Mouse (Mus musculus): ENCODE measurements around the gene Olfr1020. TPM values are rescaled to one million over a fixed set of nuclear protein-coding genes. Genes with fewer than 3 reads are reported as not detected.

Olfr1020 gene
- total RNA-seq (2015; ENCODE audit: low replicate concordance) (not detected in 2 replicates), total RNA-seq (2017; ENCODE audit: low replicate concordance) (not detected in 2 replicates)

DNA sequence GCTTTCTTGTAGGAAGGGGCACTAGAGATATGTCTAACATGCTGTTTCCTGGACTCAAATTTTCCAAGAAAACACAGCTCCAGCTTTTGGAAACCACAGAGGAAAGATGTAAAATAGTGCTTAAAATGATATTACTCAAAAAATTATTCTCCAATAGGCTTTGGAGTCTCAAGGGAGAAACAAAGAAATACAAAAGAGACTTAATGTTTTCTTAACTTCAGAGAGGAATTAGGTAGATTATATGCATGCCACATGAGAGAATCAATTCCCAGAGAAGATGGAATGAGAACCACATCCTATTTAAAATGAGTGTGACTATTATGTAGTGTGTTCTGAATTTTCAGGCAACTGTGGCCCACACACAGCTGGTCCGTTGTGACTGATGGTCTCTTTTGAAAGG is at the start of gene Olfr1020:
Gene Olfr1020 (plus strand): TSS at position 301 of the 400 bp plus-strand sequence.
- no peak for ATAC-seq (replicated peaks; ENCODE audit: low FRiP score, poor library complexity, severe bottlenecking)

DNA sequence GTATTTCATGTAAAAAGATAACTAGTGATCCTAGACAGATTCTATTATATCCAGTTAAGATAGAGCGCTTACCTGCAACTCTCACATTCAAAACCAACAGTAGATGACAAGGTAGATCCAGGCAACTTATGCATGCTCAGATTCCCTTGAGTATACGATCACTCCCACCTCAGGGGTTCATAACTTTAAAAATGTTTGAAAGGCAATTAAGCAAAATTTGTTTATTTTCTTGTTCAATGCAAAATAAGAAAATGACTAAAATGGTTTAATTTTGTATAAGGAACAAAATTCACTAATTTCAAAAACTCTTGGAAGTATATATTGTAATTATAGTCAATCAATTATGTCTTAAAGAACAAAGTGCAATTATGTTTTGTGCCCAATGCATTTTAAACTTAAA is 44.4 kb upstream of the Olfr1020 start, which contains the start of gene Olfr1016:
Gene Olfr1016 (minus strand): TSS at position 101 of the 400 bp plus-strand sequence.
- ATAC-seq (replicated peaks; ENCODE audit: low FRiP score, poor library complexity, severe bottlenecking), result no peak

DNA sequence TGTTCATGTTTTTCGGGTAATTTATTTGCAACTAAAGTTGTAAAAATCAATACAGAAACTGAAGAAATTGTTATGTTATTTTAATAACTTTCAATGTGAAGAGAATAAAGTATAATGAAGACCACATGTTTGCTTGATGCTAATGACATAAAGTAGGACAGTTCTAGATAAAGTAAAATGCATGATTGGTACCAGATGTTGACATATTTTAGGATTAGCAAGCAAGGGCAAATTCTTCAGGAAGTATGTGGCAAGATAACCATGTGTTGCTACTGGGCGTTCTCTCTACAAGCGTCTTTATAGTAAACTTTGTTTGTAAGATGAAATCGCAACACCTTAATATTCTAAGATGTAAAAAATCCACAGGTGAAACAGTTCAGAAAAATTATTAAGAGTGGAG is 42.3 kb upstream of the Olfr1020 start:
- no peak for ATAC-seq (replicated peaks; ENCODE audit: low FRiP score, poor library complexity, severe bottlenecking)

DNA sequence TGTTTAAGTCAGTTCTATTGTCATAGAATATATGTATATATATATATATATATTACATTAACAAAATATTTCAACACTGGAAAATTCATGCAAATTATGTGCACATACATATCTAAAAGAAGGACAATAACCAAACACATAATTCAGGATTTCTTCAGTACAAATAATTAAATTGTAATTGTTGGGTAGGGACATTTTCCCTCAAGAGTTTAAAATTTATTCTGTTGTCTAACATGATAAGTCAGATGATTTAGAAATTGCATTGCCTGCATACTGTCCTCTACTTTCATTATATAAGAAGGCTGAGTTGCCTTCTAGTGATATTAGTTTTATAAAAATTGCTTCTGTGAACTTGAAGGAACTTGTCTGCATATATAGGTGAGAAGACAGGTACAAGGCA is 28.7 kb upstream of the Olfr1020 start, which contains the start of gene Olfr1018:
Gene Olfr1018 (plus strand): TSS at position 301 of the 400 bp plus-strand sequence.
- no peak for ATAC-seq (replicated peaks; ENCODE audit: low FRiP score, poor library complexity, severe bottlenecking)

DNA sequence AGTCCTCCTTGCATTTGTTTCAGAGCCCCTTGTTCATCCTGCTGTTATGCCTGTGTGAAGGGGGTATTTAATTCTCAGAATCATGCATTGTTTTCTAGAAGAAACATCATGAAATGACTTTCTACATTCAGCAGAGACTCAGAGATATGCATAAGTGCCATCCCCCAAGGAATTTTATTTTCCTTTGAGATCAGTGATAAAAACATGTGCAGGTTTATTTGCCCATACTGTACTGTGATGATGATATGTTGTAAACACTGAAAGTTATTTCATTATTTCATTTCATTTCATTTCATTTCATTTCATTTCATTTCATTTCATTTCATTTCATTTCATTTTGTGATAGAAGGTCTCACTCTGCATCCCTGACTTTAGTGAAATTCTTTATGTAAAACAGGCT is 1.4 kb upstream of the Olfr1020 start, which contains the start of gene Olfr1019:
Gene Olfr1019 (minus strand): TSS at position 101 of the 400 bp plus-strand sequence.
- no peak for ATAC-seq (replicated peaks; ENCODE audit: low FRiP score, poor library complexity, severe bottlenecking)

DNA sequence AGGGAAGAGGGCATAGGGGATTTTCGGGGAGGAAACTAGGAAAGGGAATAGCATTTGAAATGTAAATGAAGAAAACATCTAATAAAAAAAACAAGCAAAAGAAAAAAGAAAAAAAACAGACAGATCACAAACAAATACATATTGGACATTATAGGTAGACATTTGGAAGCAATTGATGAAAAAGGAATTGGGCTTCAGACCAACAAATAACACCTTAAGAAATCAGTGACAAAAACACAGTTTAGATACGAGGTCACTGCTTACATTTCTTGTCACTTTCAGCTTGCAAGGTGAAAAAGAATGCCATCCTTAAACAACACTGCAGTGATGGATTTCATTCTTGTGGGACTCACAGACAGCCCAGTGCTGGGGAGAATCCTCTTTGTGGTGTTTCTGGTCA is 21.5 kb downstream of the Olfr1020 start, which contains the start of gene Olfr1022:
Gene Olfr1022 (plus strand): TSS at position 301 of the 400 bp plus-strand sequence.
- ATAC-seq (replicated peaks; ENCODE audit: low FRiP score, poor library complexity, severe bottlenecking), result no peak

DNA sequence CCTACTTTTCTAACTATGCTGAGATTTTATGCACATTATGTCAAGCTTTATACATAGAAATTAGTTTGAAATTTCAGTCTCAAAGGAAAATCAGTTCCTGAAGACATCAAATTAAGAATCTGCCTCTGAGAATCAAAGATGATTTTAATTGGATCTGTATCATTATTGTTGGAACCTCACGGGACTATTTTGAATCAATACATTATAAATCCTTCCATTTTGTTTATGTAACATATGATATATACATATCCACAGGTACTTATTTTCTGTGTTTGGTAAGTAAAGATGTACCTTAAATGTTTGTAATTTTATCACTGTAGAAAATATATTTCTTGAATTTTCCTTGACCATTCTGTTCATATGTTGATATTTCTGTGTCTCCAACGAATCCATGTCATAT is 38.5 kb downstream of the Olfr1020 start, which contains the start of gene Olfr1023:
Gene Olfr1023 (plus strand): TSS at position 301 of the 400 bp plus-strand sequence.
- no peak for ATAC-seq (replicated peaks; ENCODE audit: low FRiP score, poor library complexity, severe bottlenecking)

Other genes starting within 250 kb of the Olfr1020 start
- not detected in 2 replicates for gene Olfr1000, start 235.1 kb upstream of the Olfr1020 start, total RNA-seq (2015; ENCODE audit: low replicate concordance)
- gene Olfr1000, start 235.1 kb upstream of the Olfr1020 start, total RNA-seq (2017; ENCODE audit: low replicate concordance), result not detected in 2 replicates
- gene Olfr1002, start 196.3 kb upstream of the Olfr1020 start, total RNA-seq (2015; ENCODE audit: low replicate concordance), result not detected in 2 replicates
- gene Olfr1002, start 196.3 kb upstream of the Olfr1020 start, total RNA-seq (2017; ENCODE audit: low replicate concordance), result not detected in 2 replicates
- not detected in 2 replicates for gene Olfr154, start 182.6 kb upstream of the Olfr1020 start, total RNA-seq (2015; ENCODE audit: low replicate concordance)
- not detected in 2 replicates for gene Olfr154, start 182.6 kb upstream of the Olfr1020 start, total RNA-seq (2017; ENCODE audit: low replicate concordance)
- gene Olfr1006, start 168.3 kb upstream of the Olfr1020 start, total RNA-seq (2015; ENCODE audit: low replicate concordance), result not detected in 2 replicates
- not detected in 2 replicates for gene Olfr1006, start 168.3 kb upstream of the Olfr1020 start, total RNA-seq (2017; ENCODE audit: low replicate concordance)
- not detected in 2 replicates for gene Olfr1008, start 157.6 kb upstream of the Olfr1020 start, total RNA-seq (2015; ENCODE audit: low replicate concordance)
- gene Olfr1008, start 157.6 kb upstream of the Olfr1020 start, total RNA-seq (2017; ENCODE audit: low replicate concordance), result not detected in 2 replicates
- not detected in 2 replicates for gene Olfr1009, start 131.6 kb upstream of the Olfr1020 start, total RNA-seq (2015; ENCODE audit: low replicate concordance)
- not detected in 2 replicates for gene Olfr1009, start 131.6 kb upstream of the Olfr1020 start, total RNA-seq (2017; ENCODE audit: low replicate concordance)
- gene Olfr1012, start 84.3 kb upstream of the Olfr1020 start, total RNA-seq (2015; ENCODE audit: low replicate concordance), result not detected in 2 replicates
- not detected in 2 replicates for gene Olfr1012, start 84.3 kb upstream of the Olfr1020 start, total RNA-seq (2017; ENCODE audit: low replicate concordance)
- gene Olfr1013, start 79.9 kb upstream of the Olfr1020 start, total RNA-seq (2015; ENCODE audit: low replicate concordance), result not detected in 2 replicates
- not detected in 2 replicates for gene Olfr1013, start 79.9 kb upstream of the Olfr1020 start, total RNA-seq (2017; ENCODE audit: low replicate concordance)
- not detected in 2 replicates for gene Olfr1014, start 74.3 kb upstream of the Olfr1020 start, total RNA-seq (2015; ENCODE audit: low replicate concordance)
- not detected in 2 replicates for gene Olfr1014, start 74.3 kb upstream of the Olfr1020 start, total RNA-seq (2017; ENCODE audit: low replicate concordance)
- gene Olfr1015, start 65.0 kb upstream of the Olfr1020 start, total RNA-seq (2015; ENCODE audit: low replicate concordance), result not detected in 2 replicates
- not detected in 2 replicates for gene Olfr1015, start 65.0 kb upstream of the Olfr1020 start, total RNA-seq (2017; ENCODE audit: low replicate concordance)
- gene Olfr1016, start 44.5 kb upstream of the Olfr1020 start, total RNA-seq (2015; ENCODE audit: low replicate concordance), result not detected in 2 replicates
- not detected in 2 replicates for gene Olfr1016, start 44.5 kb upstream of the Olfr1020 start, total RNA-seq (2017; ENCODE audit: low replicate concordance)
- not detected in 2 replicates for gene Olfr1018, start 28.6 kb upstream of the Olfr1020 start, total RNA-seq (2015; ENCODE audit: low replicate concordance)
- gene Olfr1018, start 28.6 kb upstream of the Olfr1020 start, total RNA-seq (2017; ENCODE audit: low replicate concordance), result 0.39 TPM in 1 of 2 replicates, not detected in the other
- gene Olfr1019, start 1.5 kb upstream of the Olfr1020 start, total RNA-seq (2015; ENCODE audit: low replicate concordance), result not detected in 2 replicates
- not detected in 2 replicates for gene Olfr1019, start 1.5 kb upstream of the Olfr1020 start, total RNA-seq (2017; ENCODE audit: low replicate concordance)
- gene Olfr1022, start 21.6 kb downstream of the Olfr1020 start, total RNA-seq (2015; ENCODE audit: low replicate concordance), result not detected in 2 replicates
- gene Olfr1022, start 21.6 kb downstream of the Olfr1020 start, total RNA-seq (2017; ENCODE audit: low replicate concordance), result not detected in 2 replicates
- not detected in 2 replicates for gene Olfr1023, start 38.6 kb downstream of the Olfr1020 start, total RNA-seq (2015; ENCODE audit: low replicate concordance)
- not detected in 2 replicates for gene Olfr1023, start 38.6 kb downstream of the Olfr1020 start, total RNA-seq (2017; ENCODE audit: low replicate concordance)
- gene Olfr1024, start 58.0 kb downstream of the Olfr1020 start, total RNA-seq (2015; ENCODE audit: low replicate concordance), result not detected in 2 replicates
- not detected in 2 replicates for gene Olfr1024, start 58.0 kb downstream of the Olfr1020 start, total RNA-seq (2017; ENCODE audit: low replicate concordance)
- not detected in 2 replicates for gene Olfr1025-ps1, start 68.2 kb downstream of the Olfr1020 start, total RNA-seq (2015; ENCODE audit: low replicate concordance)
- gene Olfr1025-ps1, start 68.2 kb downstream of the Olfr1020 start, total RNA-seq (2017; ENCODE audit: low replicate concordance), result not detected in 2 replicates
- gene Olfr1026, start 74.5 kb downstream of the Olfr1020 start, total RNA-seq (2015; ENCODE audit: low replicate concordance), result not detected in 2 replicates
- not detected in 2 replicates for gene Olfr1026, start 74.5 kb downstream of the Olfr1020 start, total RNA-seq (2017; ENCODE audit: low replicate concordance)
- gene Olfr1028, start 103.4 kb downstream of the Olfr1020 start, total RNA-seq (2015; ENCODE audit: low replicate concordance), result not detected in 2 replicates
- not detected in 2 replicates for gene Olfr1028, start 103.4 kb downstream of the Olfr1020 start, total RNA-seq (2017; ENCODE audit: low replicate concordance)
- not detected in 2 replicates for gene Olfr1029, start 126.9 kb downstream of the Olfr1020 start, total RNA-seq (2015; ENCODE audit: low replicate concordance)
- gene Olfr1029, start 126.9 kb downstream of the Olfr1020 start, total RNA-seq (2017; ENCODE audit: low replicate concordance), result not detected in 2 replicates
- gene Olfr1030, start 132.2 kb downstream of the Olfr1020 start, total RNA-seq (2015; ENCODE audit: low replicate concordance), result not detected in 2 replicates
- gene Olfr1030, start 132.2 kb downstream of the Olfr1020 start, total RNA-seq (2017; ENCODE audit: low replicate concordance), result not detected in 2 replicates
- gene Olfr1031, start 143.3 kb downstream of the Olfr1020 start, total RNA-seq (2015; ENCODE audit: low replicate concordance), result not detected in 2 replicates
- gene Olfr1031, start 143.3 kb downstream of the Olfr1020 start, total RNA-seq (2017; ENCODE audit: low replicate concordance), result not detected in 2 replicates
- not detected in 2 replicates for gene Olfr1032, start 158.5 kb downstream of the Olfr1020 start, total RNA-seq (2015; ENCODE audit: low replicate concordance)
- not detected in 2 replicates for gene Olfr1032, start 158.5 kb downstream of the Olfr1020 start, total RNA-seq (2017; ENCODE audit: low replicate concordance)
- gene Olfr1033, start 173.6 kb downstream of the Olfr1020 start, total RNA-seq (2015; ENCODE audit: low replicate concordance), result not detected in 2 replicates
- not detected in 2 replicates for gene Olfr1033, start 173.6 kb downstream of the Olfr1020 start, total RNA-seq (2017; ENCODE audit: low replicate concordance)
- gene Olfr1034, start 198.8 kb downstream of the Olfr1020 start, total RNA-seq (2015; ENCODE audit: low replicate concordance), result not detected in 2 replicates
- gene Olfr1034, start 198.8 kb downstream of the Olfr1020 start, total RNA-seq (2017; ENCODE audit: low replicate concordance), result not detected in 2 replicates
- gene Olfr1036, start 227.0 kb downstream of the Olfr1020 start, total RNA-seq (2015; ENCODE audit: low replicate concordance), result not detected in 2 replicates
- not detected in 2 replicates for gene Olfr1036, start 227.0 kb downstream of the Olfr1020 start, total RNA-seq (2017; ENCODE audit: low replicate concordance)
- not detected in 2 replicates for gene Olfr1037, start 240.4 kb downstream of the Olfr1020 start, total RNA-seq (2015; ENCODE audit: low replicate concordance)
- gene Olfr1037, start 240.4 kb downstream of the Olfr1020 start, total RNA-seq (2017; ENCODE audit: low replicate concordance), result not detected in 2 replicates

All from erythroid progenitor cell, adult 5-6 weeks (primary cell).